Mouse (Mus musculus) lung, embryonic 14.5 days (tissue): ENCODE results near the gene Plod2. TPM values are rescaled to one million over a fixed set of nuclear protein-coding genes. Genes with fewer than 3 reads are reported as not detected.

Experiments
- ATAC-seq: fragments of 200-750 bp; cut with Nextera tagmentation; 2 replicates; pipeline ENCODE4 v1.8.0; 2017; ENCODE audit warnings: mild to moderate bottlenecking, moderate TSS enrichment, moderate library complexity; ENCODE audit not compliant: insufficient read depth
- DNase-seq: peaks from one replicate; pipeline ENCODE4 v3.0.0-alpha.2; 2015
- H3K27ac ChIP-seq: fragments of 300-500 bp; sonication (generic); 2 replicates; pipeline ENCODE4 v1.5.1; 2014; ENCODE audit warnings: low read depth, mild to moderate bottlenecking, moderate library complexity
- H3K27me3 ChIP-seq: fragments of 300-500 bp; sonication (generic); 2 replicates; pipeline ENCODE4 v1.6.1; 2014; ENCODE audit warnings: low read length, control low read depth; ENCODE audit not compliant: insufficient read depth
- H3K36me3 ChIP-seq: fragments of 300-500 bp; sonication (generic); 2 replicates; pipeline ENCODE4 v1.6.1; 2014; ENCODE audit warnings: control low read depth; ENCODE audit not compliant: insufficient read depth
- H3K4me1 ChIP-seq: fragments of 300-500 bp; sonication (generic); 2 replicates; pipeline ENCODE4 v1.6.1; 2014; ENCODE audit warnings: antibody characterized with exemption, control low read depth; ENCODE audit not compliant: insufficient read depth
- H3K4me2 ChIP-seq: fragments of 300-500 bp; sonication (generic); 2 replicates; pipeline ENCODE4 v1.6.1; 2014; ENCODE audit warnings: mild to moderate bottlenecking
- H3K4me3 ChIP-seq: fragments of 300-500 bp; sonication (generic); 2 replicates; pipeline ENCODE4 v1.5.1; 2014; ENCODE audit warnings: low read depth, low read length
- H3K9ac ChIP-seq: fragments of 300-500 bp; sonication (generic); 2 replicates; pipeline ENCODE4 v1.6.1; 2014
- H3K9me3 ChIP-seq: fragments of 300-500 bp; sonication (generic); 2 replicates; pipeline ENCODE4 v1.6.1; 2016; ENCODE audit warnings: low read depth, low read length, control low read depth
- CTCF ChIP-seq: IDR thresholded peaks from 2 replicates; pipeline ENCODE4 v1.5.1; 2016; ENCODE audit warnings: antibody characterized with exemption, low read depth
- WGBS: fragments of 180-500 bp; shearing (Covaris S2); extraction: QIAGEN DNeasy Blood & Tissue Kit; methylation state at CpG from one replicate; pipeline ENCODE4 v1.1.7; 2014; 5-methylcytosine and 5-hydroxymethylcytosine counted together
- polyA plus RNA-seq: library from polyadenylated mRNA; unstranded; fragments of >200 nt; fragmentation: Nextera tagmentation; extraction: Ambion mirVana; gene quantifications from 2 replicates; pipeline ENCODE4 v1.2.1, GENCODE M21; 2014

Plod2 gene
- polyA plus RNA-seq, 1 experiment from 2014 or later = 47.4 TPM

GRCm38 (mm10) chr9:92588226-92588625 lies 46.2 kb downstream of the Plod2 start:
- Histone ChIP-seq H3K27me3 (no peaks in the 10 kb centered on the region), H3K4me3 (no peak overlapping the region), H3K4me1 (no peaks in the 10 kb centered on the region), H3K9me3 (no peaks in the 10 kb centered on the region), H3K36me3 (peaks cover 27% of the 10 kb centered on the region), H3K9ac (no peak overlapping the region), H3K27ac (no peak overlapping the region), H3K4me2 (no peak overlapping the region)
- ATAC-seq (no peak), DNase-seq (no peak)
- no peak for TF ChIP-seq CTCF
- WGBS = 89% methylated on average over 1 of the region's 1 CpGs

GRCm38 (mm10) chr9:92589021-92589420 lies 47.0 kb downstream of the Plod2 start:
- H3K9ac ChIP-seq = no peak overlapping the region
- no peak for TF ChIP-seq CTCF
- DNase-seq (no peak), ATAC-seq (no peak)
- no peaks in the 10 kb centered on the region for H3K9me3 ChIP-seq
- H3K27me3 ChIP-seq = no peaks in the 10 kb centered on the region
- H3K27ac ChIP-seq = no peak overlapping the region
- H3K4me2 ChIP-seq = no peak overlapping the region
- no peaks in the 10 kb centered on the region for H3K4me1 ChIP-seq
- no peak overlapping the region for H3K4me3 ChIP-seq
- H3K36me3 ChIP-seq = peaks cover 27% of the 10 kb centered on the region
- WGBS = 86% methylated on average over 5 of the region's 5 CpGs

GRCm38 (mm10) chr9:92591482-92591881 lies 49.5 kb downstream of the Plod2 start:
- ATAC-seq (no peak), DNase-seq (no peak)
- no peak for TF ChIP-seq CTCF
- no peak overlapping the region for H3K9ac ChIP-seq
- no peak overlapping the region for H3K27ac ChIP-seq
- WGBS = 83% methylated on average over 5 of the region's 5 CpGs
- no peaks in the 10 kb centered on the region for H3K27me3 ChIP-seq
- no peak overlapping the region for H3K4me3 ChIP-seq
- no peaks in the 10 kb centered on the region for H3K4me1 ChIP-seq
- no peaks in the 10 kb centered on the region for H3K9me3 ChIP-seq
- H3K36me3 ChIP-seq = peaks cover 32% of the 10 kb centered on the region
- no peak overlapping the region for H3K4me2 ChIP-seq

GRCm38 (mm10) chr9:92592757-92593156 lies 50.7 kb downstream of the Plod2 start:
- Histone ChIP-seq H3K9me3 (no peaks in the 10 kb centered on the region), H3K27ac (no peak overlapping the region), H3K4me3 (no peak overlapping the region), H3K4me1 (no peaks in the 10 kb centered on the region), H3K36me3 (peaks cover 23% of the 10 kb centered on the region; the same call in 1 of the 2 replicates), H3K27me3 (no peaks in the 10 kb centered on the region), H3K4me2 (no peak overlapping the region), H3K9ac (no peak overlapping the region)
- 84% methylated on average over 8 of the region's 8 CpGs for WGBS
- TF ChIP-seq CTCF = no peak
- no peak for DNase-seq
- ATAC-seq = no peak

- no peak for TF ChIP-seq CTCF
- no peak overlapping the region for H3K27ac ChIP-seq
- H3K9me3 ChIP-seq = no peaks in the 10 kb centered on the region
- no peak overlapping the region for H3K4me2 ChIP-seq
- no peak overlapping the region for H3K9ac ChIP-seq
- H3K4me3 ChIP-seq = no peak overlapping the region
- WGBS = 24% methylated on average over 6 of the region's 6 CpGs
- H3K36me3 ChIP-seq = peaks cover 17% of the 10 kb centered on the region; the same call in 1 of the 2 replicates
- no peaks in the 10 kb centered on the region for H3K27me3 ChIP-seq
- ATAC-seq (no peak), DNase-seq (peak; percentile 75)
- no peaks in the 10 kb centered on the region for H3K4me1 ChIP-seq
Observed at GRCm38 (mm10) chr9:92594491-92594890, 52.5 kb downstream of the Plod2 start.

- ATAC-seq (peak; percentile 73; the same call in 1 of the 2 replicates), DNase-seq (peak; percentile 81)
- H3K4me3 ChIP-seq = no peak overlapping the region
- H3K9me3 ChIP-seq = no peaks in the 10 kb centered on the region
- no peak overlapping the region for H3K9ac ChIP-seq
- H3K27ac ChIP-seq = no peak overlapping the region
- 43% methylated on average over 4 of the region's 4 CpGs for WGBS
- H3K36me3 ChIP-seq = peaks cover 12% of the 10 kb centered on the region; the same call in 1 of the 2 replicates
- H3K27me3 ChIP-seq = no peaks in the 10 kb centered on the region
- H3K4me2 ChIP-seq = no peak overlapping the region
- no peak for TF ChIP-seq CTCF
- no peaks in the 10 kb centered on the region for H3K4me1 ChIP-seq
Observed at GRCm38 (mm10) chr9:92595296-92595695, 53.3 kb downstream of the Plod2 start.

GRCm38 (mm10) chr9:92596916-92597547 lies 55.0 kb downstream of the Plod2 start:
- H3K36me3 ChIP-seq = peaks cover 16% of the 10 kb centered on the region; the same call in 1 of the 2 replicates
- no peaks in the 10 kb centered on the region for H3K4me1 ChIP-seq
- H3K27ac ChIP-seq = no peak overlapping the region
- no peak overlapping the region for H3K4me3 ChIP-seq
- H3K4me2 ChIP-seq = no peak overlapping the region
- WGBS = 94% methylated on average over 9 of the region's 9 CpGs
- no peaks in the 10 kb centered on the region for H3K27me3 ChIP-seq
- H3K9me3 ChIP-seq = no peaks in the 10 kb centered on the region
- DNase-seq (no peak), ATAC-seq (no peak)
- no peak overlapping the region for H3K9ac ChIP-seq
- no peak for TF ChIP-seq CTCF
